Mouse (Mus musculus): Measurements from ENCODE around the gene Ogfod2.
A peak's percentile ranks its signal among the peaks of the same experiment; 100 is the strongest.

Gene Ogfod2

DNA sequence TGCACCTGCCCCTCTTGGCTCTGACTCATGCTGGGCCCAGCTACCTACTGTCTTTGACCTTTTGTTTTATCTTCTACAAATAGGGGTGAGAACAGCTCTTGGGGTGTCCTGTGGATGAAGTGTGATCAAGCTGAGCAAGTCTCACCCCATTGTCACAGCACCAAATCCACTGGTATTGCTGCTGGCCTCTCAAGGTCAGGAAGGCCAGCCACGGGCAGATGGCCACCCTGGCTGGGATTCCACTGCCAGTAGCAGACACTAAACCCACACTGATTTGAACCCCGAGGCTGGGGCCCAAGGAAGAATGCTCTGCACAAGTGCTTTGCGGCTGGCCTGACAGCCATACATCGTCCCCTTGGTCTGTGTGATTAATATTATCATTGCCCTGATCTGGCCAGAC is 46.2 kb downstream of the Ogfod2 start:
- no peak for DNase-seq

GRCm38 (mm10) chr5:124159453-124159852 is 47.4 kb downstream of the Ogfod2 start:
- DNase-seq, result no peak

- no peak for DNase-seq
Measured at GRCm38 (mm10) chr5:124161831-124162230, 49.7 kb downstream of the Ogfod2 start.

GRCm38 (mm10) chr5:124162577-124162976 is 50.5 kb downstream of the Ogfod2 start:
- DNase-seq, result peak; percentile 80 to 82

DNA sequence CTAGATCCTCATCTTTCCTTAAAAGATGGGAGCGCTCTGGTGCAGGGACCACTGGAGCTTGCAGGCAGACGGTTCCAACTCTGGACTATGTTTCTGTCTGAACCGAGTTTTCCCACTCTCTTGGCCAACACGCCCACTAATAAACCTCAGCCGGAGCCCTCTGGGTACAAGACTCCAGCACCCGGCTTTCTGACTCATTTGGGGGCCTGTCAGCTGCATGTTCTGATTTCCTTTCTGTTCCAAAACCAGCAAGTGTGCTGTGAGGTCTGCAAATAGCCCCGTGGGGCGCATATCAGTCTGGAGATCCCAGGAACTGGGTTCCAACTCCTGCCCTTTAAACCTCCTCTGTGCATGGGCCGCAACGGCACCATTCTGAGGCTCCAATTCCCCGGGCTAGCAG is 51.3 kb downstream of the Ogfod2 start:
- no peak for DNase-seq
